Mouse (Mus musculus): ENCODE results near the gene Gm42688. TPM values are rescaled to one million over a fixed set of nuclear protein-coding genes. Genes with fewer than 3 reads are reported as not detected.

Gene Gm42688
- total RNA-seq, 1 experiment from 2014 or later = 2.6 TPM

DNA sequence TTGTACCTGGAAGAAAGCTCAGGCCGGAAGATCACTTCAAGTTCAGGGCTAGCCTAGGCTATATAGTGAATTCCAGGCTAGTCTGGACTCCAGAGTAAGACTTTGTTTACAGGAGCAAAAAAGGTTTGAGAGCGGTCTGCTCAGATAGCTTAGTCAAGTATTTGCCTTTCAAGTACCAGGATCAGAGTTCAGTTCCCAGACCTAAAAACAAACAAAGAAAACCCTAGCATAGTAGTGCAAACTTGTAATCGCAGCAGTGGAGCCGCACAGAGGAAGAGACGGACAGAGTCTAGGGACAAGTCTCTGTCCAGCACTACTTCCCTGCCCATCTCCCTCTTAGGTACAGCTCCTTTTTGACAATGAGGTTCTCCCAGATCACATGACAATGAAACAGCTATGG is 21.2 kb upstream of the Gm42688 start:
- ATAC-seq (replicated peaks; ENCODE audit: insufficient number of reproducible peaks, low FRiP score, low TSS enrichment, poor library complexity, severe bottlenecking) = no peak

DNA sequence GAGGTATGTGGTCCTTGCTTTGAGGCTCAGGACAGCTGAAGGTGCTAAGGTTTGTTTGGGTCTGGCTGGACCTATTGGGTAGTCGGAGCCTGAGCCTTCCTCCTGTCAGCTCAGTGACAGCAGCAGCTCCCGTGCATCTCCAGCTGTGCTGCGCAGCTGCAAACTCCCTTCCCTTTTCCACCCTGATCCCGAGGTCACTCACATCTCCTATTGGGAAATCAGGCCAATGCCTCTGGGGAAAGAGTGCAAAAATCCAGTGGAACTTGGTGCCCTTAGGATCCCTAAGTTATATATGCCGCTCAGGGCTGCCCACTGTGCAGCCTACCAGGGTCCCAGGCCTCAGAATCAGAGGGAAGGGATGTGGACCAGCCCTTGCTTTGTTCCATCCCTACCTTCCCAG is 17.9 kb upstream of the Gm42688 start:
- no peak for ATAC-seq (replicated peaks; ENCODE audit: insufficient number of reproducible peaks, low FRiP score, low TSS enrichment, poor library complexity, severe bottlenecking)

DNA sequence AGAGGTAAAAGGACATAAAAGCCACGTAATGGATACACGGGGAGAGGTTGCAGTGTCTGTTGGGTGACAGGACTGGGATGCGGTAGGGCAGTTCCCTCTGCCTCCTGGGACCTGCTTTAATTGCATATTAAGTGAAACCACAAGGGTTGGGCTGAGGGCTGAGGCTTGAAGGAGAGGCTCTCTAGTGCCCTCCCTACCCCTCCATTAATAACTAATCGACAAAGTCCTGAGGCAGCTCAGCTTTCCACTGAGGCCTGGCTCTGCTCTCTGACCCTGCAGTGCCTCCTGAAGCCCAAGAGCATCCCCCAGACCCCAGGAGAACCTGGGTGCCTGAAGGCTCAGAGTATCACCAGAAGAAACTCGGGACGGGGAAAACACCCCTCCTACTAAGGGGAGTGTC is 16.9 kb upstream of the Gm42688 start:
- no peak for ATAC-seq (replicated peaks; ENCODE audit: insufficient number of reproducible peaks, low FRiP score, low TSS enrichment, poor library complexity, severe bottlenecking)

DNA sequence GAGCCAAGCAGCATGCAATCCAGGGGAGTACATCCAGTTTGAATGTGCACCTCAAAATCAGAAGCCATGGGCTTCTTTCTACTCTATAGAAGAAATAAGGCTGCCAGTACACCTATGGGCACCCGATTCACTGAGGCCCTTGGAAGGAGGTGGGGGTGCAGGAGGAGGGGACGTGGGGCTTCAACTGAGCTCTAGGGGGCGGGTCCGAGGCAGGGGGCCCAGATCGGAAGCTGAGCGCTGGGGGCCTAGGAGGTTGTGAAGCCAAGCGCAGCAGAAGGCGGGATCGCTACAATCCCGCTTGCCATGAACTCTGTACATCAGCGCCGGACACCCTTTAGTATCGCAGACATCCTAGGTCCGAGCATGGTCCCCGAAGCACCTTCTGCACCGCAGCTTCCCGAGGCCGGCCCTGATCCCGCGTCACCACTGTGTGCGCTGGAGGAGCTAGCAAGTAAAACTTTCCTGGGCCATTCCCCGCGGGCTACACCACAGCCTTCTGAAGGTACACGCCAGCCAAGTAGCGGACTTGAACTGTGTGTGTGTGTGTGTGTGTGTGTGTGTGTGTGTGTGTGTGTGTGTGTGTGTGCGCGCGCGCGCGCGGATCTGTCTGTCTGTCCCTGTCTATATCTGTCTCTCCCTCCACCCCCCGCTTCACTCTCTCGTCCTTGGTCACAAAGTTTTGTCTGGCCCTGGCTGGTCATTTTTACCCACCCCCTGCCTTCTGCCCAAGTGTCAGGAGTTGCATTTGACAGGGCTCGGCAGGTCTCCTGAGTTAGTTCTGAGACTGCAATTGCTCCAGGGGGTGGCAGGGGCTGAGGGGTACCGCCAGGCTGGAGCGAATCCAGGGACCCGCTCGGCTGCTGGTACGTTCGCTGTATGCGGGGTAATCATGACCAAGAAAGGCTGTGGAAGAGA is 15.0 kb upstream of the Gm42688 start, which contains the start of gene Lbx2:
TSS of gene Lbx2 (plus strand) at position 247 of the 915 bp plus-strand sequence.
- ATAC-seq (replicated peaks; ENCODE audit: insufficient number of reproducible peaks, low FRiP score, low TSS enrichment, poor library complexity, severe bottlenecking) = no peak

DNA sequence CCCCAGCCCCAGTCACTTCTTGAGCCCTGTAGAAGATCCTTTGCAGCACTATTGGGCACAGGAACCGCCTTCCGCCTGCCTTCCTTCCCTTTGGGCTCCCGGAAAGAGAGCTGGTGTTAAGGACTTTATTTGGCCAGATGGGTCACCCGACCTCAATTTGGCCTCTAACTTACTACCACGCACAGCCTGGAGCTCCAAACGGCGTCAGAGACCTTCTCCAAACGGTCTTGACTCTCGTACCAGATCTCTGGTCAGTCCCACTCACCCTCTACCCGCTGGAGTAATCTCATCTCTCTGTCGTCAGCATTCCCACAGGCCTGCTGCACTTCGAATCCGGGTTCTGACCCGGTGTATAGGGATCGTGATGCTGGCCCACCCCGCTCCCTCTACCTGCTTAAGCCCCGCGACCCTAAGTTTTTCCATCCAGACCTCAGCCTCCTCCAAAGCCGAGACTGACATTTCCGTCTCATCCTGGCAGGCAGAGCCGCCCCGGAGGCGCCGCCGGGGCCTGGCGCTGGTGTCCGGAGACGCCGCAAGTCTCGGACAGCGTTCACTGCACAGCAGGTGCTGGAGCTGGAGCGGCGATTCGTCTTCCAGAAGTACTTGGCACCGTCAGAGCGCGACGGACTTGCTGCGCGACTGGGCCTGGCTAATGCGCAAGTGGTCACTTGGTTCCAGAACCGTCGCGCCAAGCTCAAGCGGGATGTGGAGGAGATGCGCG is 14.1 kb upstream of the Gm42688 start:
- no peak for ATAC-seq (replicated peaks; ENCODE audit: insufficient number of reproducible peaks, low FRiP score, low TSS enrichment, poor library complexity, severe bottlenecking)

DNA sequence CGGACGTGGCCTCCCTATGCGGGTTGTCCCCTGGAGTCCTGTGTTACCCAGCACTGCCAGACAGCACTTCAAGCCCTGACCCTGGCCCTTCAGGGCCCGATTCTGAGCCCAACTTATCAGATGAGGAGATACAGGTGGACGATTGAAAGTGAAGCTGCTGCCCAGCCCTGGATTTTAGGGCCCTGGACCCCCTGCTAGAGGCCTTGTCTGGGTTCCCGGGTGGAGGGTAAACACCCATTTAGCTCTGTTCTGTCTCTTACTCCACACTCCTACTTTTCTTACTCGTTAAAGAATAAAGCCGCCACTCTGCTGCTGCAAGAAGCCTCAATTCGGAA is 13.5 kb upstream of the Gm42688 start:
- no peak for ATAC-seq (replicated peaks; ENCODE audit: insufficient number of reproducible peaks, low FRiP score, low TSS enrichment, poor library complexity, severe bottlenecking)

DNA sequence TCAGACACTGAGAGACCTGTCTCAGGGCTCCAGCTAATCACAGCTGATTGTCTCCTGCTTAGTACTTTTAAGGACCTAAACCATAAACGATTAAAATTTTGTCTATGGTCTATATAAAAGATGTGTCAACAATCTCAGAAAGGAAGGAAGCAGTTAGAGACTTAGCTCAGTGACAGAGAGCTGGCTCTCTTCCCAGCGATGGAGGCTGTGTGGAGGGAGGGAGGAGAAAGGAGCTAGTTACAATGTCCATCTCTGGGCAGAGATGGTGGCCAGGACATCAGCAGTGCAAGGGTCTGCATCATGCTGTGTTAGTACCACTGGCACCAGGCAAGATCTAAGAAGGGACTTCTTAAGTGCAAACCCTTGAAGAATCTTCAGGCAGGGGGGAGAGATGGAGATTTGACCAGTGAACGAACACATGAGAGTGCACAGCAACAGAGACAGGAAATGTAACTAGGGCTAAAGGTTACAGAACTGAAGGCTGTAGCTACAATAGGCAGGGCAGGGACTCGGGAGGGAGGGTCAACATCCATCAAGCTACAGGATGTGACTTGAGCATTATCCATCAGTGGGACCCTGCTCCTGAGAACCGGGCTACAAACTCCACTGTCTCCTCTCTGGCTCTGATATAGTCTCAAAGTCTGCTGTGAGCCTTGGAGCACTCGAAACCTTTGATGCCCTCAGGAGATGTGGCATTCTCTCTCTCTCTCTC is 8.8 kb upstream of the Gm42688 start:
- ATAC-seq (replicated peaks; ENCODE audit: insufficient number of reproducible peaks, low FRiP score, low TSS enrichment, poor library complexity, severe bottlenecking) = no peak

DNA sequence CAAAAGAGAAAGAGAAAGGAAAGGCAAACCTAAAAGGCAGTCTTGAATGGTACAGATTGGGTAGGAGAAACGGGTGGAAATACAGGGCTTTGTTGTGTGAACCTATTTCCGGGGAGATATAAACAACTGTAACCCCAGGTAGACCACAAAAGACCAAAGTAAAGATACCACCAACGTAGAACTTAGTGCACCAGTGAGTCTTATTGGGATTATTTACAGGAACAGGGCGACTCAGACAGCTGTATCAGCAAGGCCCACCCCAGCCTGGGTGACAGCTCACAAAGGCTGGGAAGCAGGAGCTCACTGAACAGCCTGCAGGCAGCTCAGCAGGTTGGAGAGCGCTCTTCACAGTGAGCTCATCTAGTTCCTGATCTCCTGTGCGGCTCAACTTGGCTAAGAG is 5.4 kb upstream of the Gm42688 start:
- no peak for ATAC-seq (replicated peaks; ENCODE audit: insufficient number of reproducible peaks, low FRiP score, low TSS enrichment, poor library complexity, severe bottlenecking)

DNA sequence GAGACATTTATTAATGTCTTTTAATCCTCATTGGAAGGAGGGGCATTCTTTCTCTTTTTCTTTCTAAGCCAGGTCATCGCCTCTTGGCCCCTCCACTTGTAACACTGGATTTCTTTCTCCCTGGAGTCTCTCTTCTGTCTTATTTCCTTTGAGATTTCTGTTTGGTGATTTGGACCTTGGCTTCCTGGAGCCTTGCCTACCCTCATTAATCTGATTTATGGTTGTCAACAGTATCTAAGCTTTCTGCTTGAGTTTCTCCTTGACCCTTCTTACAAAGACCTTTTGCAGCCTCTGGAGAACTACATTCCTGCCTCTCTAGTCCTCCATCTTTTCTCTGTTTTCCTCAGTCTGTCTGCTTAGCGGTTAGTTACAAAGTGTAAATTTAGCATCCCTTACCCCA is 3.0 kb upstream of the Gm42688 start:
- no peak for ATAC-seq (replicated peaks; ENCODE audit: insufficient number of reproducible peaks, low FRiP score, low TSS enrichment, poor library complexity, severe bottlenecking)

DNA sequence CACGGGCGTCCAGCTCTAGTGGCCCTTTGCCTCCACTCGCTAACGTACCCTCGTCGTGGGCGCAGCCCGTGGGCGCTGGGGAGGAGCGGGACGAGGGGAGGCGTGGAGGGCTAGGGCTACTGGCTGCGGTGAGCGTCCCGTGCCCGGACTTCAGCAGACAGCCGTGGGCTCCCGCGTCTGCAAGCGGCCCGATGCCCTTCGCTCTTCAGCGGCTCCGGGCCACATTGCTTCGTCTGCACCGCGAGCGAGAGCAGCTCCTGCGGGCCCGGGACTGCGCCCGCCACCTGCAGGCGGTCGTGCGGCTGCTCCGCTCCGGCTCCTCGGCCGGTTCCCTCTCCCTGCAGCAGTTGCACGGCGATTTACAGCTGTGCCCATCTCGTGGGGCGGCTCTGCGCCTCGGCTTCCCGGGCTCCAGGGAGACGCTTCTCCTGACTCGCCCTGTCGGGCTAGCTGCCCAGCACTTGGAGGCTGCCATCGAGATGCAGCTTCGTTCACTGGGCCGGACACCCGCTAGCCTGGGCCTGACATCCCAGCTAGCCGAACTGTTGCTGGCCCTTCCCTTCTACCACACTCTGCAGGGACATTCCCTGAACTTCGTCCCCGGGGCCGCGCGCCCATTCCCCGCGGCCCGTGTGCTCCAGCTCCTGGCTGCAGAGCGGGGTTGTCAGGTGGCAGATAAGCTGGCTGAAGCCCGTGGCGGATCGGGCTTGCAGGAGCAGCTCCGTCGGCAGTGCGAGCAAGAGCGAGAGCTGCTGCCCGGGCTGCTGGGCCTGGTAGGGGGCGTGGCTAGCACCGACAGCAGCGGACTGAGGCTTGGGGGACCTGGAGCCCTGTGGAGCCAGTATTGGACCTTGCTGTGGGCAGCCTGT is 505 bp downstream of the Gm42688 start:
- ATAC-seq (replicated peaks; ENCODE audit: insufficient number of reproducible peaks, low FRiP score, low TSS enrichment, poor library complexity, severe bottlenecking) = peak; percentile 10

DNA sequence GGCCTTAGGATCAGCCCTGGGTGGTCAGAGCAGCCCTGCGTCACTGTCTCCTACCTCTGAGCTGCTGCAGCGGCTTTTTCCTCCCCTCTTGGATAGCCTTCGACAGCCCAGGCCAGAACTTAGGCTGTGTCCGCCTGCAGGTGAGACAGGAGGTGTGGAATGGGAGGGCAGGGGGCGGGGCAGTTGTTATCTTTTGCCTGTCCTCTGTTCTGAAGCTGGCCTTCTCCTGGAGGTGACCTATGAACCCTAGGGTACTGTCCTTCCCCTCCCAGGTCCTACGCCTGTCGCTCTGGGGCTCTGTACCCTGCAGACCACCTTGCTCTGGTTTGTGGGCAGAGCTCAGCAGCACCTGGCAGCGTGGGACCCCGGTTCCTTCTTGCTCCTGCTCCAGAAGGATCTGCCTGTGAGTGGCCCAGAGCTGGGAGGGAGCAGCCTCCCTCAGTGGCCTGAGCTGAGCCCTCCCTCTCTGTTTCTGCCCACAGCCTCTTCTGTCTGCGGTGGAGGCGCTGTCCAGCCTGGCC is 1.8 kb downstream of the Gm42688 start:
- no peak for ATAC-seq (replicated peaks; ENCODE audit: insufficient number of reproducible peaks, low FRiP score, low TSS enrichment, poor library complexity, severe bottlenecking)

DNA sequence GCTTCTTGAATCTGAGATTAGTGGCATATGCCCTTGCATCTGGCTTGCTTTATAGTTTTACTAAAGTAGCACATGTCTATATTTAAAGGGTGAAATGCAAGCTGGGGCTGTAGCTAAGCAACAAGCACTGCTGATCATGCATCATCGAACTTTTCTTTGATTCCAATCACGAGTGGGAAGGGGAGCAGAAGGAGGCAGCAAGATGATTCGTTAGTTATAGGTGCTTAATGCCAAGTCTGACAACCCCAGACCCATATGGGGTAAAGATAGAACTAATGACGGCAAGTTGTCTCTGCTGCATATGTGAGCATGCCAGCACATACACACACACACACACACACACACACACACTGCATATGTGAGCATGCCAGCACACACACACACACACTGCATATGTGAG is 2.7 kb downstream of the Gm42688 start:
- ATAC-seq (replicated peaks; ENCODE audit: insufficient number of reproducible peaks, low FRiP score, low TSS enrichment, poor library complexity, severe bottlenecking) = no peak

DNA sequence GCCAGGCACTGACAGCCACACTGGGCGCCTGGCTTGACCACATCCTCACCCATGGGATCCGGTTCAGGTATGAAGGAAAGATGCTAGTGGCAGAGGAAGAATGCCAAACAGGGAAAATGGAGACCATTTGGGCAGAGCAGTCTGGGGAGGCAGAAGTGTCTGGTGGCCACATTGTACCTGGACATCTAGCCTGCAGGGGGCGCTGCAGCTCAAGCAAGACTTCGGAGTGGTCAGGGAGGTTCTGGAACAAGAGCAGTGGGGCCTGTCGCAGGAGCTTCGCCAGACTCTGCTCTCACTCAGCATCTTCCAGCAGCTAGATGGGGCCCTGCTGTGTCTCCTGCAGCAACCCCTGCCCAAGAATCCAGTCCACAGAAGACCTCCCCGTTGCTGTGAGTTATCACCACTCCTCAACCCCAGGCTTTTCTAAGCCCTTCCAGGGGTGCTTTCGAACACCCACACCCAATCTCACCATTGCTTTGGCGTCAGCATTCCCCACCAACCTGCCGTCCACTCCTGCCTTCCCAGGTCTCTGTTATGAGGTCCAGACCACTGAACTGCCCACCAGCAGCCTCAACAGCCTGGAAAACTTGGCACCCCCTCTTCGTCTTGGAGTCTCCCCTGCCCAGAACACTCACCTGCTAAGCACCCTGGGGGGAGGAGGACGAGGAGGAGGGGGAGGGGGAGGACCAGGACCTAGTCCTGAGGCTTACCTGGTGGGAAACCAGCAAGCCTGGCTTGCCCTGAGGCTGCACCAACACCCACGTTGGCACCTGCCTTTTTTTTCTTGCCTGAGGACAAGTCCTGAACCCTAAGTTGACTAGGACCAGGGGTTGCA is 6.4 kb downstream of the Gm42688 start:
- ATAC-seq (replicated peaks; ENCODE audit: insufficient number of reproducible peaks, low FRiP score, low TSS enrichment, poor library complexity, severe bottlenecking) = peak; percentile 73

DNA sequence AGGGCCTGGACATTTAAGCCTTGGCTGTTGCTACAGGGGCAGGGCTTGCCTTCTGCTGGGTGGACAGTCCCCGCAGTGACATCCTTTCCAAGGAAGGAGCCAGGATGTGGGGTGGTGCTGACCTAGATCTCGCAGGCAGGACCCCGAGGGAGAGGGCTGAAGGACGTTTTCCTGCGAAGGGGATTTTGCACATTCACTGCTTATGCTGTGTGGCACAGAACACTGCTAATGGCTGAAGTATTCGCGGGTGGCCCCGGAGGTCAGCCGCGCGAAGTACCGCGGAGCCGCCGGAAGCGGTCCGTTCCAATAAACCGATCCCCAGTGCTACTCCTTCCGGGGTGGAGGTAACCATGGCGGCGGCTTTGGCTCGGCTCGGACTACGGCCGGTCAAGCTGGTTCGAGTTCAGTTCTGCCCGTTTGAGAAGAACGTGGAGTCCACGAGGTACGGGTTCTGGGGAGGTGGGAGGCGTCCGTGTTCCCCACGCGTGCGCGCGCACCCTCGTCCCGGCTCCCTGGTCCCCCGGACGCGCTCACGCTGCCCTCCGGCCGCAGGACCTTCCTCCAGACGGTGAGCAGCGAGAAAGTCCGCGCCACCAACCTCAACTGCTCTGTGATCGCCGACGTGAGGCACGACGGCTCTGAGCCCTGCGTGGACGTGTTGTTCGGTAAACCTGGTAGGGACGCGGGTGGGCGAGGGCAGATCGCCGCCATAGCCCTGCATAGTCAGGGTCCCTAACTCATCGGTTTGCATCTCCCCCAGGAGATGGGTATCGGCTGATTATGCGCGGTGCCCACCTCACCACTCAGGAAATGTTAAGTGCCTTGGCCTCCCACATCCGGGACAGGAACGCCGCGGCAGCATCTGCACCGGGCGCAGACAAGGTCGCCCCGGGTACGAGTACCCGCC is 7.6 kb downstream of the Gm42688 start, which contains the start of gene Mrpl53:
TSS of gene Mrpl53 (plus strand) at position 279 of the 907 bp plus-strand sequence.
- ATAC-seq (replicated peaks; ENCODE audit: insufficient number of reproducible peaks, low FRiP score, low TSS enrichment, poor library complexity, severe bottlenecking) = peak; percentile 90

DNA sequence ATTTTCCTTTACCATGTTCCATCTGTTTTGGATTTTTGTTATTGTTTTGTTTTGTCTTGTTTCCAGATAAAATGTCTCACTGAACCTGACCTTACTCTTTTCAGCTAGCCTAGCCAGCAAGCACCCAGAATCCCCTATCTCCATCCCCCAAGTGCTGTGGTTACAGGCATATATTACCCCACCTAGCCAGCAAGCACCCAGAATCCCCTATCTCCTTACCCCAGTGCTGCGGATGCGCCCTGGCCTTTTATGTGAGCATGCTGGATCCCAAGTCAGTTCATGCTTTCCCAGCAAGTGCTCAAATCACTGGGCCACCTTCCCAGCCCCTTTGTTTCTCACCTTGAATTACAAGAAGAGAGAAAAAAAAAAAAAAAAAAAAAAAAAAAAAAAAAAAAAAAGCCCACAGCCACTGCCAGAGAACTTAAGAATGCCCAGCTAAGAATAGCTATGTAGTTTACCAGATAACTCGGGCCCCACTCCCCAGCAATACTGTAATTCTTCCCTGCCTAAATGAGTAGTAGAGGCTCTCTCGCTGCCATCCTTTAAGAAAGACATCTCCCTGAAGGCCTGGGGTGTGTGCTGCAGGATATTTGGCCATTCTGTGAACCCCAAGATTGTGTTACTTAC is 10.2 kb downstream of the Gm42688 start:
- ATAC-seq (replicated peaks; ENCODE audit: insufficient number of reproducible peaks, low FRiP score, low TSS enrichment, poor library complexity, severe bottlenecking) = no peak

DNA sequence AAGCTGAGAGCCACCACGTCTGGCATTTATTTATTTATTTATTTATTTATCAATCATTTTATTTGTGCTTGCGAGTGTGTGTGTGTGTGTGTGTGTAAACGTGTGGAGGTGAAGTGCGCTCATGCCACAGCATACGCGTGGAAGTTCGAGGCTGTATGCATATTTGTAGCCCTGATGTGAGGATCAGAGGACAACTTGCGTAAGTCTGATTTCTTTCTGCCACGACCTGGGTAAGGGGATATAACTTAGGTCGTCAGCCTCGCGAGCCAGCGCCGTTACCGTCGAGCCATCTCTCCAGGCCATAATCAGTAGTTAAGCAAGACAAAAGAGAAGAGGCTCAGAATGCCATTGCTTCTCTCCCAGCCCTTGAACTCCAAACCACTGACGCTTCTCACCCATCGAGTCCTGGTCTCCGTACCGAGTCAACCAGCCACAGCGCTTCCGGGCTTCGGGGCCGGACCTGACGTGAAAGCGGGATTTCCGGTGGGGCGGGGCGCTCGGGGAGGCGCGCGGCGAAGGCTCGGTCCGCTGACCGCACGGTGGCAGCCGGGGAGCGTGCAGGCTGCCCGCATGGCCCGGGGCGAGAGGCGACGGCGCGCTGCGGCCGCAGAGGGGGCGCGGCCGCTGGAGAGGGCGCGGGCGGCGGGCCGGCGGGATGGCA is 13.7 kb downstream of the Gm42688 start, which contains the start of gene Mogs:
TSS of gene Mogs (plus strand) at position 486 of the 661 bp plus-strand sequence.
- peak; percentile 84 for ATAC-seq (replicated peaks; ENCODE audit: insufficient number of reproducible peaks, low FRiP score, low TSS enrichment, poor library complexity, severe bottlenecking)
